Mouse (Mus musculus): ENCODE data around the gene Glg1.
"Not testable (repeated sequence)": the region's sequence is repeated elsewhere in the genome, so short reads cannot be mapped to it uniquely, and the experiment has no call there.

Glg1 gene

DNA sequence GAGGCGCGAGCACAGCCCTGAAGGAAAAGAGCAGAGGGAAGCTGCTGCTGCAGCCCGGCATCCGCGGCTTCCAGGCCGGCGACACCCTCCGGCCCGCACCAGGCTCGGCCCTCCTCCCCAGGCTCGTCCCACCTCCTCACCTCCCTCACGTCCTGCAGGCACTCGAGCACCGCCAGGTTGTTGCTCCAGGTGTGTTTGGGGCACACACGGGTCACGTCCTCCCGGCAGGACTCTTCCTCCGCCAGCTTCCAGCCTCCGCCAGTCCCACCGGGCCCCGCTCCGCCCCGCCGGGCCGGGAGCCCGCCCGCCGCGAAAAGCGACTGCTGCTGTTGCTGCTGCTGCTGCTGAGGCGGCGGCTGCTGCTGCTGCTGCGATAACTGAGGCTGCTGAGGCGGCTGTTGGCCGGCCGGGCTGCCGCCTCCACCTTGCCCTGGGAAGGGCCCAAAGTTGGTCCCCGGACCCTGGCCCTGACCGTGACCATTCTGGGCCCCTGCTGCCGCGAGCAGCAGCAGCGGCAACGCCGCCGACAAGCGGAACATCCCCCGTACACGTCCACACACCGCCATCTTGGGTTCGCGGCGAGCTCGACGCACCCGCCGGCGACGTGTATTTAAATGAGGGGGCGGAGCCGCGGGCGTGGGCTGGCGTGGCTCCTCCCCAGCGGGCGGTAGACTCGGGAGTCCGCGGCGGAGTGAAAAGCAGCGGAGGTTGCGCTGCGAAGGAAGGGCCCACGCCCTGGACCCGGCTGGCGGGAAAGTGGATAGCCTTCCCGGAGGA, at the start of gene Glg1:
Gene Glg1 (minus strand): TSS at position 586 of the 777 bp plus-strand sequence.
- peak; percentile 82 to 91 for DNase-seq (ENCODE audit: low spot score in 2 of 2)

DNA sequence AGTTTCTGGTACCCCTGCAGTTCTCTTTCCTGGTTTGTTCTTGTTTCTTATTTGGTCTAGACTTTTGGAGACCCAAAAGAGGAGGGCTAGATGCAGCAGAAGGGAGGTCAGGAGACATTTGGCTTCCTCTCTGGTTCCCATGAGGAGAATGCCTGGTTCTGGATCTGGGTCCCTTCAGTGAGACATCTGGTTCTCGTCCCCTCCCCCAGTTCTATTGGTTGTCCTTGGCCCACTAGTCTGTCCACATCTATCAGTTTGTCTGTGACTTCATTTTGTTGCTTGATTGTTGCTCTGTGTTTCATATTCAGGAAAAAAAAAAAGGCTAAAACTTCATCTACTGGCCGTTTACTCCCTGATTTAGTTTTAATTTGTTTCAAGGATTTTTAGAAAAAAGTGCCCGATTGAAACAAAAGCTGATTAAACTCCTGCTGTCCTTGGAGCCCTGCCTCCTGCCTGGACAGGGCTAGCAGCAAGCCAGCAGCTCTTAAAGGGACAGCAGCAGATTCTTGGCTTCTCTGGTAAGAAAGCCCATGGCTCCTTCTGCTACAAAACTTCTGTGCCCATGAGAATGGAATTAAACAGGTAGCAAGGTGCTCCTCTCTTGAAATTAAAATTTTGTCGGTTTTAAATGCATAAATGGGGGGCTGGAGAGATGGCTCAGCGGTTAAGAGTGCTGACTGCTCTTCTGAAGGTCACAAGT, 46.2 kb upstream of the Glg1 start:
- no peak for DNase-seq (ENCODE audit: low spot score in 2 of 2)

DNA sequence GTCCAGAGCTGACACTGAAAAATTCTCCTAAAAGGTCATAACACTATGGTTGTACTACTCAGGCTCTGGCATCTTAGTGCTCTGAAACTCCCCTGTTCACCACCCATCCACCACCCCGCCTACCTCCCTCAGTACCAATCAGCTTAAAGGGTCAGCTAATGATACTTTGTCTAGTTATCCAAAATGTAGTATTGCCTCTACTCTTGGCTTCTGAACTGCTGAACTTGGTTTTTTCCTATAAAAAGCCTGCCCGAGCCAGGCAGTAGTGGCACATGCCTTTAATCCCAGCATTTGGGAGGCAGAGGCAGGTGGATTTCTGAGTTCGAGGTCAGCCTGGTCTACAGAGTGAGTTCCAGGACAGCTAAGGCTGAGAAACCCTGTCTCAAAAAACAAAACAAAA, 45.3 kb upstream of the Glg1 start:
- DNase-seq (ENCODE audit: low spot score in 2 of 2) = no peak

- DNase-seq (ENCODE audit: low spot score in 2 of 2) = not testable (repeated sequence)
Observed at GRCm38 (mm10) chr8:111303076-111303803, 44.2 kb upstream of the Glg1 start.

GRCm38 (mm10) chr8:111300597-111301546, 41.9 kb upstream of the Glg1 start:
- DNase-seq (ENCODE audit: low spot score in 2 of 2) = no peak

- peak; percentile 97 for DNase-seq (ENCODE audit: low spot score in 2 of 2)
Observed at GRCm38 (mm10) chr8:111299821-111300568, 41.0 kb upstream of the Glg1 start, which contains the start of gene Rfwd3. TSS of gene Rfwd3 (minus strand) at chr8:111300222.

DNA sequence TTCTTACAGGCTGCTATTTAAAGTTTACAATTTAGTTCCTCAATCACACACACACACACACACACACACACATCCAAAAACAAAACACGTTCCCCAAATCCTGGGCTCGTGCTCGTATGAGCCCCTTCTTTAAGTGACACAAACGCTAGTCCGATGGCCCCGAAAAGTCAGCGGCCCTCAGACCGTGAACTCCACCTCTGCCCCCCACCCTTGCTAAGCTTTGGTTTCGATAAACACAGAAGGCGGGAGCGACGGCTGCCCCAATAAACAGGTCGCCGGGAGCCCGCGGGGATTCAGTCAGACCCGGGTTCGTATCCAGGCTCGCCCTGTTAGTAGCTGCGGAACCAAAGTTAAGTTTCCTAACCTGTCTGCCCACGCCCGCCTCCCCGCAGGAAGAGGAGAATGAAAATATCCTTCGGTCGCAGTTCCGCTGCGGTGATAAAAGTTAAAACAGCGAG, 40.4 kb upstream of the Glg1 start:
- DNase-seq (ENCODE audit: low spot score in 2 of 2) = peak; percentile 17 to 39

DNA sequence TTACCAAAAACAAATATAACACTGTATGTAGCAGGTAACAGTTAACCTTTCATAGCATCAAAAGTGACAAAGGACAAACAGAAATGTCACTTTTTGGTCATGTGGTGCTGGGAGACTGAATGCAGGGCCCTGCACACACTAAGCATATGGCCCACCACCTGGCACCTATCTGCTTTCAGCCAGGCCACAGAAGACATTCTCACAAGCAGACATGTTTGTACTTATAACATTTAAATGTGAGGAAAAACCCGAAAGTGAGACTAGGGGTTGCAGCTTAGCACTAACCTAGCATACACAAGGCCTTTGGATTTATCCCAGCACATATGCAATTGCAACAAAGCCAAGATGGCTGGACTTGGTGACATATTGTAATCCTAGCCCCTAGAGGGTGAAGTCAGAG, 39.0 kb upstream of the Glg1 start:
- no peak for DNase-seq (ENCODE audit: low spot score in 2 of 2)

- DNase-seq (ENCODE audit: low spot score in 2 of 2) = no peak
Observed at GRCm38 (mm10) chr8:111291733-111292132, 32.7 kb upstream of the Glg1 start.

- DNase-seq (ENCODE audit: low spot score in 2 of 2) = no peak
Observed at GRCm38 (mm10) chr8:111290586-111290985, 31.6 kb upstream of the Glg1 start.

GRCm38 (mm10) chr8:111285603-111286002, 26.6 kb upstream of the Glg1 start:
- no peak for DNase-seq (ENCODE audit: low spot score in 2 of 2)

- DNase-seq (ENCODE audit: low spot score in 2 of 2) = no peak
Observed at GRCm38 (mm10) chr8:111282093-111282492, 23.1 kb upstream of the Glg1 start.

DNA sequence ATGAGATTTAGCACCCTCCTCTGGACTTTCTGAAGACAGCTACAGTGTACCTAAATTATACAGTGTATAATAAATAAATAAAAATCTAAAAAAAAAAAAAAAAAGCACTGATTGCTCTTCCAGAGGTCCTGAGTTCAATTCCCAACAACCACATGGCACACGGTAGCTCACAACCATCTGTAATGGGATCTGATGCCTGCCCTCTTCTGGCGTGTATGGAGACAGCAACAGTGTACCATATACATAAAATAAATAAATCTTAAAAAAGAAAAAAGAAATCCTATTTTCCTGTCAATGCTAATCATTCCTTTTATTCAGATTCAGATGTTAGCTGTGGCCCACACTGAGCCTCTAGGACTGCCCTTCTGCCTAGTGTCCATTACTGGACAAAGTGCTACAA, 9.3 kb upstream of the Glg1 start:
- no peak for DNase-seq (ENCODE audit: low spot score in 2 of 2)

GRCm38 (mm10) chr8:111266161-111266560, 7.1 kb upstream of the Glg1 start:
- DNase-seq (ENCODE audit: low spot score in 2 of 2) = not testable (repeated sequence)

- DNase-seq (ENCODE audit: low spot score in 2 of 2) = no peak
Observed at GRCm38 (mm10) chr8:111264693-111265220, 5.7 kb upstream of the Glg1 start.

DNA sequence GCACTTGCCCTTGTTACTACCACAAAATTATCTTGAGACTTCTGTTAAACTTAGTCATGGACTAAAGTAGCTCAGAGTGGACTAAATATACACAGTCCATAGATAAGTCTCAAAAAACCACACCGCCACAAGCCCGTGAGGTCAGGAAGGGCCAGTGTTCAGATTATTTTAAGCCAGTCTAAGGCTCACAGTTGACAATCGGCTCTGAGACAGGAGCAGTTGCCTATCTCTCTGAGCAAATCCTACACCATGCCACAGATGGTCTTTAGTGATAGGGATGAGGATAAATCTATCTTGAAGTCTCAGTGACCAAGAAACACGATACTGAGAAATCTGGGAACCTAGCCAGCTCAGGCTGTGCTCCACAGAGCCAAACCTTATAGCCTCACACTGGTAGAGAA, 3.0 kb upstream of the Glg1 start:
- no peak for DNase-seq (ENCODE audit: low spot score in 2 of 2)

- DNase-seq (ENCODE audit: low spot score in 2 of 2) = no peak
Observed at GRCm38 (mm10) chr8:111260251-111260650, 1.2 kb upstream of the Glg1 start.

DNA sequence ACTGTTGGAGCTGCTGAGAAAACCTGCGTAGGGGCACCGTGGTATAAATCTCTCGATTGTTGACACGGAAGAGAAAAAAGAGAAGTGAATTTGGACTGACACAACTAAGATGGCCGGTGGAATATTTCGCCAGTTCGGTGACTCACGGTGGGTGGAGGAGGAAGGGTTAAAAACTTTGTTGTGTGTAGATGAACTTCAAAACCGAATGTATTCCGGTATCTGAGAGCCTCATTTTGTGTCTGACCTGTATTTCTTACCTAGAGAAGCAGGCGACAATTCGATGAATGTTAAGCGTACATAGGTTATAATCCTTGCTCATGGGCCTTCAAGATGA, 359 bp upstream of the Glg1 start:
- DNase-seq (ENCODE audit: low spot score in 2 of 2) = no peak

GRCm38 (mm10) chr8:111258010-111258630, 896 bp downstream of the Glg1 start:
- DNase-seq (ENCODE audit: low spot score in 2 of 2) = no peak

Data from frontal cortex, postnatal 10 days (tissue).